Comparison of ENCODE assay signal across 26 mouse cellular contexts in the genomic region with DNA sequence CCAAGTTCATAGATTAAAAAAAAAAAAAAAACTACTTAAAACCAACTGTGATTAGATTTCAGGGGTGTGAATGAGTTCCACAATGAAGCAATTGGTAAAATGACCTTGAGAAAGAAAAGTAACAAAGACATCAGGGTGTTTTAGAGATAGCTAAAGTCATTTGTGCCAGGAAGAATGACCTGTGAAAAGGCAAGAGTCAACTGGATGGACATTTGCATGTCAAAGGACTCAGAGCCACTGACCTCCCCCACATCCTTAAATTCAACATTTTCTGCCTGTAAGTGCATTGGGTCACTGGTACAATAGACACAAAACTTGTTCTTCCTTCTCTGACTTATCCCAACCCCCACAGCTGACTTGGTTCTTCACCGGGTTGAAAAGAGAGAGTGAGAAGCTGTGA.
"Had no signal": no experiment of that assay in that cellular context is flagged by ENCODE, and none has a peak within 500 bp of the region (broad histone marks: within the 10 kb centered on the region; RNA-seq: fewer than 3 reads in every experiment).

No protein-coding gene starts in this region.

- H3K9ac ChIP-seq: heart, embryonic 13.5 days; heart, embryonic 15.5 days; hindbrain, embryonic 13.5 days; hindbrain, embryonic 15.5 days; kidney, embryonic 15.5 days; limb, embryonic 13.5 days; limb, embryonic 15.5 days; liver, embryonic 12.5 days; liver, embryonic 14.5 days had no signal

- H3K4me3 ChIP-seq: gastrocnemius, adult 2 months; heart, embryonic 10.5 days; heart, embryonic 13.5 days; heart, embryonic 15.5 days; hindbrain, embryonic 13.5 days; hindbrain, embryonic 15.5 days; kidney, embryonic 15.5 days; limb, embryonic 13.5 days; limb, embryonic 15.5 days; liver, embryonic 12.5 days had no signal

- H3K27me3 ChIP-seq: heart, embryonic 13.5 days; heart, embryonic 15.5 days; hindbrain, embryonic 13.5 days; hindbrain, embryonic 15.5 days; kidney, embryonic 15.5 days; limb, embryonic 13.5 days; limb, embryonic 15.5 days; liver, embryonic 12.5 days had no signal

- DNase-seq: gastrocnemius, adult 2 months; gastrocnemius, postnatal 10 days; gastrocnemius, postnatal 25 days; heart, adult 18-20 months; heart, postnatal 14 days; heart, postnatal 36 days; kidney, adult 11 months; kidney, adult 2 months; kidney, adult 9 months; kidney, postnatal 10 days; kidney, postnatal 36 days; layer of hippocampus, adult 9-11 months; layer of hippocampus, postnatal 36 days; left cerebral cortex, postnatal 4 days had no signal

- H3K36me3 ChIP-seq: heart, embryonic 10.5 days; heart, embryonic 13.5 days; heart, embryonic 15.5 days; hindbrain, embryonic 13.5 days; hindbrain, embryonic 15.5 days; kidney, embryonic 15.5 days; limb, embryonic 13.5 days; limb, embryonic 15.5 days; liver, embryonic 12.5 days had no signal

- H3K4me1 ChIP-seq: hindbrain, embryonic 13.5 days; hindbrain, embryonic 15.5 days; kidney, embryonic 15.5 days; limb, embryonic 13.5 days; limb, embryonic 15.5 days; liver, embryonic 12.5 days had no signal

- H3K4me2 ChIP-seq: heart, embryonic 13.5 days; heart, embryonic 15.5 days; hindbrain, embryonic 13.5 days; hindbrain, embryonic 15.5 days; kidney, embryonic 15.5 days; limb, embryonic 13.5 days; limb, embryonic 15.5 days; liver, embryonic 12.5 days had no signal

- H3K27ac ChIP-seq: gastrocnemius, adult 2 months; heart, embryonic 10.5 days; heart, embryonic 13.5 days; heart, embryonic 15.5 days; hindbrain, embryonic 13.5 days; hindbrain, embryonic 15.5 days; hindbrain, postnatal 0 days; kidney, embryonic 15.5 days; limb, embryonic 13.5 days; limb, embryonic 15.5 days; liver, embryonic 12.5 days; liver, embryonic 14.5 days had no signal

- H3K9me3 ChIP-seq: heart, embryonic 10.5 days; heart, embryonic 13.5 days; heart, embryonic 15.5 days; hindbrain, embryonic 13.5 days; hindbrain, embryonic 15.5 days; kidney, embryonic 15.5 days; limb, embryonic 13.5 days; limb, embryonic 15.5 days; liver, embryonic 12.5 days had no signal

- ATAC-seq: hindbrain, postnatal 0 days; intestine, embryonic 16.5 days; liver, embryonic 12.5 days had no signal
